Mouse (Mus musculus): ENCODE measurements around the gene Sox5.
A peak's percentile ranks its signal among the peaks of the same experiment; 100 is the strongest.

Sox5 gene

DNA sequence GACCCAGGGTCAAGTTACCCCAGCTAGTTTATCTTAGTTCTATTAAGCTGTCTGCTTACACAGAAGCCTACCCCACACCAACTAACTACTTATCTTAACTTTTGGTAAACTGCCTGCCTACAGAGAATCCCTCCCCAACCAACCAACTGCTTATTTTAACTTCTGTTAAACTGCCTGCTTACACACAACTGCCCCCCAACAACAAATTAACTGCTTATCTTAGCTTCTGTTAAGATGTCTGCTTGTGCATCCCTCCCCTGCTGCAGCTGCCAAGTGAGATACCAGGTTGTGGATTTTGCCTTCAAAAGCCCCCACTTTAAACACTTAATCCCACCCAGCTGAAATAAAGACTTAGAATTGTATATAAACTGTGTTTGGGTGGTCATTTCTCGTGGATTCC, 215.9 kb downstream of the Sox5 start:
- no peak for DNase-seq (ENCODE audit: low spot score)

DNA sequence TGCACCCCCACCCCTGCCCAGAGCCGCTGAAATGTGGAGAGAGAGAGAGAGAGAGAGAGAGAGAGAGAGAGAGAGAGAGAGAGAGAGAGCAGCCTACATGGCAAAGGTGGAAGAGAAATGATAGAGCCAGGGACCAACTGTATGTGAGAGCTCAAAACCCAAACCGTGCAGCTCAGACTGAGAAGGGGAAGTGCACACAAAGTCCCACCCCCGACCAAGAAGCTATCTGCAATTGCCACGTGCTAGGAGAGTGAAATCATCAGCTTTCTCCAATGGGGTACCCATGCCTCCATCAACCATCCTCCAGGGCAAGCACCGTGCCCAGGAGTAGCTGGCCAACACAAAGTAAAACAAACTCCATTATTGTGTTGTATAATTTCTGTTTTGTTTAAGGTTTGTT, 220.1 kb downstream of the Sox5 start:
- no peak for DNase-seq (ENCODE audit: low spot score)

DNA sequence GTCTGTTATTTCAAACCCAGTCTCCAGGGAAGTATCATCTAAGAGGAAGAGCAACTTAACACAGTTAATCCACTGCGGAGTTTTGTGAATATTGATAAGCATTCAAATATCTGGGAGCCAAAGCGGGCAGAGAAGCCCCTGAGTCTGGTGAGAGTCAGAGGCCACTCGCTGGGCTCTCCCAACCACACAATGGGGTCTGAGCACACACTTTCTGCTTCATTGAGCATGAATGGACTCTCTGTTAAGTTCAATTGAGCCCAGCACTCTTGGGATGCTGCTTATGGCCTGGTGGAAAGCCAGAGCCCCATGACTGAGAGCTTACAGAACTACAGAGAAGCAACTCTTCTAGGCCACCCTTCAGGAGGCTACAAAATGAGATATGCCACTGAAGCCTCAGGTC, 221.6 kb downstream of the Sox5 start:
- DNase-seq (ENCODE audit: low spot score) = no peak

DNA sequence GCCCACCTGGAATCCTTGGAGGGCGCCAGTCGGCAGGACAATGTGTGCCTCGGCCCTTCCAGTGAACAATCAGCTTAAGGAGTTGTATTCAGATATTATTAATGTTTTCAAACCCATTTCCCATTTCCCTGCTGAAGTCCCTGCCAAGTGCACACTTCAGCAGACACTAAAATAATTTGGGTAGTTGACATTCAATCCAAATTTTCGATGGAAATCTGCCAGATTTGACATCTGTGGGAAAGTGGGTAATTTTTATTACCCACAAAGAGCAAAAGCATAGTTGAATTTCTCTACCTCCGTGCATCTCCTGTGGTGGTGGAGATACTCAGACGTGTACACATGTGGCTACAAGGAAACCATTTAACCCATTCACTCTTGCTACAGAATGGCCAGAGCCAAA, 228.3 kb downstream of the Sox5 start:
- DNase-seq (ENCODE audit: low spot score) = no peak

DNA sequence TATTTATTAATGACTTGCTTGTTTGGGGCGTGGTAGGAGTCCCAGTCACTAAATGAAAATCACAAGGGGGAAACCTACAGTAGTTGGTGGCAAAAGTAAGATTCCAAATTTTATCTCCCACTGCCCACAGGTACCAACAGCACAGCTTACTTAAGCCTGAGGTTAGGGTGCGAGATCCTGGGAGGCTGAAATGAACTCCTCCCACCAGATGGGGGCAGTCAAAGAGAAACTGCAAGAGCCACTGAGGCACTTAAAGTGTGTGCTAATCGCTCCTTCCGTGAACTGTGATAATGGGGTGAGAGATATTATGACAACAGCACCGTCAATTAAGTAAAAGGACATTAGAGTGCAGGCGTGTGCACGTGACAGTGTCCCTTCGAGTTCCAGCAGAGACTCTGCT, 232.8 kb downstream of the Sox5 start:
- no peak for DNase-seq (ENCODE audit: low spot score)

DNA sequence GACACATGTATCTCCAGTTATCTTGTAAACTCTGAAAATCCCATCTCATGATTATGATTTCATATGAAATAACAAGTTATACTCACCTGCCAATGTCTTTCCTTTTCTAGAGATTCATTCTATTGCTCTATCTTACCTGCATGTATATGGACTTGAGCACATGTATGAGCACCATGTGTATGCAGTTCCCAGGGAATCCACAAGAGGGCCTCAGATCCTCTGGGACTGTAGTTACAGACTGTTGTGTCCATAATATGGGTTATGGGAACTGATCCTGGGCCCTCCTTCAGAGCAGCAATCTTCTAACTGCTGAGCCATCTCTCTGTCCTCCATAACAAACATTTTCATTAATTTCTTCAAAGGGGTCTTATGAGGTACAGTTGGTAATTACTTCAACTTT, 234.6 kb downstream of the Sox5 start:
- DNase-seq (ENCODE audit: low spot score) = no peak

DNA sequence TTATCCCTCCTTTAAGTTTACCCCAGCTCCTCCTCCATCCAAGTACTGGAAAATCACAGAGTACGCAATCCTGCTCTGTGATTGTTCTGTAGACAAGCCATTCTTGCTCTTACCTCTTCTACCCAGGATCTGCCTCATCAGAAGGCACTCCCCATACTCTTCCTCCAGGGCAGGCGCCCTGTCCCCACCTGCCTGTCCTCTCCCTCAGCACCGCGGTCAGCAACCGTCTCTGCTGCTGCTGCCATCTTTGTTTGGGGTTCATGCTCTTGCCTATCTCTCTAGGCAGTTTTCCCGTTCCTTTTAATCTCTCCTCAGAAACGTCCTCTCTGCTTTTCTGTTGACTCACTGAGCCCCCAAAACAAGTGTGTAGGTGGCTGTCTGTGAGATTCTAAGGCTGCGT, 236.2 kb downstream of the Sox5 start:
- DNase-seq (ENCODE audit: low spot score) = no peak

DNA sequence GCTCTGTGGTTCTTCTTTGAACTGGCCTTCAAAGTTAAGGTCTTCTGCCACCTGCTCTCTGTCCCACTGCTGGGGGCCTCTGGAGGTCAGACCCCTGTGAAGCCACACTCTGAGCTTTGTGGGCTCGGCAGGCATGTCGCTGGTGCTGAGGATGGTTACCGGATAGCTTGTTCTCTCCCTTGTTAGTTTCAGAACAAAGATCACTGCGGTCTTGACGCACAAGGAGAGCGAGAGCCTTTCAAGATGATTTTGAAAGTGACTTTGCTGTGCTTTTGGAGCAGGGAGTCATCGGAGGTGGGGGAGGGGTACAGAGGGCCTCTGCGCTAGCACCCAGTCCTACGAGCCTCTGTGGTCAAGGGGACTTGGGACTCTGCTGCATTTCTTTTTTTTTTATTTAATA, 240.5 kb downstream of the Sox5 start:
- no peak for DNase-seq (ENCODE audit: low spot score)

DNA sequence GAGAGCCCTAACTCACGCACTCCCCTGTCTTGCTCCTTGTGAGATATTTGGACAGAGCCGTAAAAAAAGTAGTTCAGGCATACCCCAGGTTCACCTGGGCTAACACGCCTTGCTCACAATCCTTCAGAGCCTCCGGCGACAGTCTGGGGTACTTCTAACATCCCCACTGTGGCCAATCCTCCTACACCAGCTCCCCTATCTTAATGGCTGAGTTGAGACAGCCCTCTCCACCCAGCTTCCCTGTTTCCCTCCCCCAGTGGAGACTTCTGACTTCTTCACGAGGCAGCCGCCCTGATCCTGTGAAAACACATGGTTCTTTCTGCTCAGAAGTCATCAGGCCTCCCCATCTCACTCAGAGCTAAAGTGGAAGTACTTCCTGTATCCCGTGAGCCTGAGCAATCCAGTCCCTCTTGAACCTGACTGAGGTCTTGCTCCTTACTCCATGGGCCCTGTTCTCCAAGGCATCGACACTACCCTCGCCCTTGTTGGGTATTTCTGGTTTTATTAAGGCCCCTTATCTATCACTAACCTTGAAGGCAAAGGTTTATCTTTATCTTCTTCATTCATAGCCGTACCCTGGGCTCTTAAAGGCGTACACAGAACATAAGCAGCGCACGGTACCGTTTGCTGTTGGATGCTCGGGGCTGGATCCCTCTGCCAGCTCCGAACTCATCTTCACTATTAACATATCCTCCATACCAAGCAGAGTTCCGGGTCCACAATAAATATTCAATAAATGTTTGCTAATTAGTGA, 242.2 kb downstream of the Sox5 start:
- DNase-seq (ENCODE audit: low spot score) = no peak

DNA sequence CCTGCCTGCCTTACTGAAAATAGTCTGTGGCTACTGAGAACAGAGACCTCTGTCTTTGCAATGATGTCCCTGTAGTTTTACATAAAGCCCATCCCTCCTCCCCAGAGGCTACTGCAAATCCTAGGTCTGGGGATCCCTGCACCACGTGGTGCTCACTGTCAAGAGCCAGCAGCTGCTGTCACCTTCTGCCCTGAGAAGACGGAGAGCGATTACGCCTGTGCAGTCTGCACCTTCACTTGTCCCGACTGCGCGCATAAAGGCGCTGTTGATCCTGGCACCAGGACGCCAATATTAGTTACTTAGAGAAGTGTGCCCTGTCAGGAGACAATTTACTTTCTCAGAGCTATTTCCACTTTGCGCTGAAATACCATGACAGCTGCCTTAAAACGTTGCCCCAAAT, 258.3 kb downstream of the Sox5 start:
- DNase-seq (ENCODE audit: low spot score) = no peak

DNA sequence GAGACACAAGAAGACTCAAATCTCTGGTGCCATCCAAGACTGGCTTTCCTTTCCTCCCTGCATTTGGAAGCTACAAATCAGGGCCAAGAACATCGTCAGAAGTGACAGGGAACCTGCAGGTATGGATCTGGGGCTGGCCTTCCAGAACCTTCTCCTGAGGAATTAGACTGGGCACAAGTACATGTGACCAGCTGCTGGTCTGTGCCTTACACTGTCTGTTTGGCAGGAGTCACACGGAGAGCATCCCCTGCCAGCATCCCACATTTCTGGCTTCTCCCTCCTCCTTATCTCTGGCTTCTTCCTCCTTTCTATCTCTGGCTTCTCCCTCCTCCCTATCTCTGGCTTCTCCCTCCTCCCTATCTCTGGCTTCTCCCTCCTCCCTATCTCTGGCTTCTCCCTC, 263.0 kb downstream of the Sox5 start:
- DNase-seq (ENCODE audit: low spot score) = no peak

DNA sequence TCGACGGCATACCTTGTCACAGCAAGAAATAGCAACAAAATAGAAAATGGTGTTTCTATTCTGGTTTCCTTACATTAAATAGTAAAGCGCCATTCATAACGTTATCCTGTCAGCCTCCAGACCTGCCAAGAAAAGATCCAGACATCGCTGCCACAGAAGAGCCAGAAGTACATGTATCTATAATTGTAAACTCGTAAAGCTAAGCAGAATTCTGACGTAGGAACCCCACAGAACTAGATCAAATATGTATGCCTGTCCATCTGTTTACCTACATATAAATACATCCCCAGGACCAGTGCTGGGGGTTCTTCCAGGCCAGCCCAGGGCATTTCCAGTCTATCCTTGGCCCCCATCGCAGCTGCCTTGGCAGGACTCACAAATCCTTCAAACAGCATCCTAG, 265.9 kb downstream of the Sox5 start:
- DNase-seq (ENCODE audit: low spot score) = no peak

DNA sequence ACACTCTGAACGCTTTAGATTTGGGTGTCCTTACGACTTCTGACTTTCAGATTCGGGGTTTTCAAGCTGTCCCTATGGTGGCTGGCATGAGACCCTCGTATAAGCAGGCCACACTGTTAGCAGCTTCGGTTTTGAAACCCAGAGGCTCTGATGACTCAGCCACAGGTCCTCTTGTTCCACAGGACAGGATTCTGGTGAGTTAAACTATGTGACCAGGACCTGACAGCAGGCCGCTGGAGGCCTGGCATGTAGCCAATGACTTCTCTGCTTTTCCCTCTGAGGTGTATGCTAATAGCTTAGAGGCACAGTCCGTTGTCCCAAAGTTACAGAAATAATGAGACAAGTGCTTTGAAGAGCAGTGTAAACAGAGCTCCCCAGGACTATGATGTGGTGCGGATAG, 268.0 kb downstream of the Sox5 start:
- peak; percentile 54 for DNase-seq (ENCODE audit: low spot score)

DNA sequence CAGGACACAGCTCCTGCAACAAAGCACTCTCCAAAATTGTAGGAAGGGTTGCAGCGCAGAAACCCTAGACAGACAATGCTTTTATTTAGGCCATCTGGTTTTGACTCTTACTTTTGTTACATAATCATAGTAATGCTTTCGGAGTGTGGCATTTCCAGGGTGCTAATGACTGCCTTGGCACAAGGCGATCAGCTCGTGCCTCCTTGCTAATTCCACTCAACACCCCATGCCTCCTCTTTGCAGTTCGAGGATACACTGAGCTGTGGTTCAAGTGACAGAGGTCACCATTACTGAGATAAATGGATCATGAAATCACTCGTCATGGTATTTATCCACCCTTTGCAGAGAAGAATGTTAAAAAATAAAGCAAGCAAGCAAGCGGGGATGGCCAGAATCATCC, 269.9 kb downstream of the Sox5 start:
- no peak for DNase-seq (ENCODE audit: low spot score)

DNA sequence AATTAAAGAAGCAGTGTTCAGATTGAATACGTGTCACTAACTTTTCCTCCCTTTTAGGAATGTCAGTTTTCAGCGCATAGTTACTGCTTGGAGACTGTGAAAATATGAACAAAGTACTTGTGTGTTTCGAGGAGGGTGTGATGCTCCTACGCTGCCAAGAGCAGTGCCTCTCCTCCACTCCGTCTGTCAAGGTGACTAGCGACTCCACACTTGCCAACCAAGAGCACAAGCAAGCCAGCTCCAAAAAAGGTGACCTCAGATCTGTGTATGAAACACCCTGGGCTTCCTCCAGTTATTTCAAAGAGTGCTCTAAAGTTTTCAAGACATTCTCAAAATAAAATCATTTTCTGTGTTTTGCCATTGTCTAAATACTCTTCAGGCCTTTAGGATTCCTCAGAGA, 271.6 kb downstream of the Sox5 start:
- no peak for DNase-seq (ENCODE audit: low spot score)

DNA sequence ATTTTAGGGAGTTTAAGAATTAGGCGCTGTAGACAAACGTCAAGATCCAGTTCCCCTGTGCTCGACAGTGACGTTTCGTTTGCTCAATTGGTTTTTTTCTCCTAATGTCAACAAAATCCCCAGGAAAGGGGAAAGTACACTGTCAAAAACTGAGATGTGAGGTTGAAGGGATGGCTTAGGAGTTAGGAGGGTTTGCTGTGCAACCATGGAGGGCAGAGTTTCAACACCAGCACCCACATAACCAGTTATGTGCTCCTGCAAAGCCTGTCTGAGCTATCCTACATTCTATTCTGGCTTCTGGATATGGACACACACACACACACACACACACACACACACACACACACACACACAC, 277.6 kb downstream of the Sox5 start:
- no peak for DNase-seq (ENCODE audit: low spot score)

DNA sequence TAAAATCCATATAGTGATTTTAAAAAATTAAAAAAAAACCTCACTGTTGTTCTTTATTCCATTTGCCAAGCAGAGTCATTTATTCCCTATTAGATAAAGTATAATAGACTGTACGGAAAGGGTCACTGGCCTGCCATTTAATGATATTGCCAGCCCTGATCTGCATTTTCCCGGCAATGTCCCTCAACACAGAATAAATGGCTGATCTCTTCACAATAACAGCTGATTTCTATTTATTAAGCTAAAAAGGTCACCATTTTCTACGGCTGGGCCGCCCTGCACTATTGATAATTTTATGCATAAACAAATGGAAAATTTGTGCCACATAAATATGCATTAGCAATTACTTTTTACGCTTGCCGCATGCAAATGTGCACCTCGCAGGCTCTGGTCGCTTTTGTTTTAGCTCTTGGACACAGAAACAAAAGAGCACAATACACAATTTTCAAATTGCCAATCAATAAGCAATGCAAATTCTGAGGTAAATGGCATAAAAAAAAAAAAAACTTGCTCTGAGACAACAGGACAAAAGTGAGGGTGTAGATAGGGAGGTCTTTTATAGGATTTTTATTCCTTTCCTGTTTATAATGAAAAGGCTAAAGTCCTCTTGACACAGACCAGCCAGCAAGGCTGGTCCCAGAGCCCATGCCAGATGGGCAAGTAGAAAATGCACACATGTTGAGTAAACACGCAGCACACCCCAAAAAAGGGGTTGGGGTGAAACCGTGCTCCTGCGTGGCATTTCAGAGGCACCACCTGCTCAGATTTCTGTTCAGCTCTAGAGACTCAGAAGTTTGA, 278.2 kb downstream of the Sox5 start:
- no peak for DNase-seq (ENCODE audit: low spot score)

DNA sequence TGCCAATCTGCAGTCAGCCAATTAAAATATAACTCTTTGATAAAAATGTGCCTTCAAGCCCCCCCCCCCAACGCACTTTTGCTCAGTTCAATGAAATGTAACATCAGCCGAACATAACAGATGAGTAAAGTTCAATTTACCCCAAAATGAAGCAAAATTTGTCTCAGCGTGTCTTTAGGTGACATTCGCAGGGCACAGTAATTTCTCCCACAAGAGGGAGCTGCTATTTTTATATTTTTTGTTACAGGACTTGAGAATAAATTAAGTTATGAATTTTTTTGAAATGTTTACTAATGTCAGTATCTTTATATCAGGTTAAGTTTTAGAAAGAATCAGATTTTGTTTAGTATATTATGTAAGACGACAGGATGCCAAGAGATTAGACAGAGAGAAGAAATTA, 280.3 kb downstream of the Sox5 start:
- no peak for DNase-seq (ENCODE audit: low spot score)

DNA sequence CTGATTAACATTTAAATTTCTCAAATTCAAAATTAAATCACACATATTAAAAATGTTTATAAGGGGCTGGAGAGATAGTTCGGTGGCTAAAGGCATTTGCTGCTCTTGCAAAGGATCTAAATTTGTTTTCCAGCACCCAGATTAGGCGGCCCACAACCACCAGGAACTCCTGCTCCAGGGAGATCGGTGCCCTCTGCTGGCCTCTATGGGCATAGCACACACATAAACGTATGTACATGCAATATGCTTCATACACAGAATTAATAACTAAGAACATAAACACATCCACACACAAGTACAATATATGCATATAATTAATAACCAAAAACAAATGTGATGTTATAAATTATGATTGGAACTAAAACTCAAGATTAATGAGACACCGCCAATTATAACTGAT, 283.6 kb downstream of the Sox5 start:
- DNase-seq (ENCODE audit: low spot score) = no peak

DNA sequence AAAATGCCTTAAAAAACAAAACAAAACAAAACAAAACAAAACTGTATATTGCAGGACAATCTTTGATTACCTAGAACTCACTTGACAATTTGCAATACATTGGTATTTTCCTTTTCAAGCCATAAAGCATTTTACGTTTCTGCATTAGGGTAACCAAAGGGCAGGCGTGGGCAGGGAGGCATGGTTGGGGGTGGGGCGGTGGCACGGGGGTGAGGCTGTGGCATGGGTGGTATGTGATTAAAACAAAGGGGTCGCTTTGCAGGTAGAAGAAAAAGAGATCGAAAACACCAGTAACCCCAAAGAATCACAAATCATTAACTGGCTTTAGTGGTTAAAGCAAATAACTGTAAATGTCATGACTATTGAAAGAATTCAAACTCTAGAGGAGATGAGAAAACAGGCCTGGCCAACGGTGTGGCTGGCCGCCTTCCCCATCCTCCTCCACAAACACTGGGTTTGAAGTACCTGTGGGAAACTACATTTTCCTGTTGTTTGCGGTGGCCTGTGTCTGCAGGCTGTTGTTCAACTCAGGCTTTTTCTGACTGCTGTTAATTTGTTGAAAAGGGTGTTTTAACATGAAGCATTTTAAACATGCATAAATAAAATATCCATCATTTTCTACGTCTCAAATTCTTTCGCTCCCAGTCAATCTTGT, 289.9 kb downstream of the Sox5 start:
- no peak for DNase-seq (ENCODE audit: low spot score)

DNA sequence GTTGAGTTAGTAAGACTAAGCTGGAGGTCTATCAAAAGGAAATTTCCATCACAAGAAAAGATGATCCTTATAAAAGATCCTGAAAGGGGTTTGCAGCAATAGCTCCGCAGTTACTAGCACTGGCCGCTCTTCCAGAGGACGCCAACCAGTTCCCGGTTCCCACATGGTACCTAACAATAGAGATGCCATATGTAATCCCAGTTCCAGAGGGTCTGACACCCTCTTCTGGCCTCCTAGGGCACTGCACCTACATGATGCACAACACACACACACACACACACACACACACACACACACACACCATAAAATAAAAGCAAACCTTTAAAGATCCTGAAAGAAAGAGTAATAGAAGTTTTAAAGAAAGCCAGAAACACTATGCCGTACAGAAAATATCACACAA, 290.9 kb downstream of the Sox5 start:
- no peak for DNase-seq (ENCODE audit: low spot score)

DNA sequence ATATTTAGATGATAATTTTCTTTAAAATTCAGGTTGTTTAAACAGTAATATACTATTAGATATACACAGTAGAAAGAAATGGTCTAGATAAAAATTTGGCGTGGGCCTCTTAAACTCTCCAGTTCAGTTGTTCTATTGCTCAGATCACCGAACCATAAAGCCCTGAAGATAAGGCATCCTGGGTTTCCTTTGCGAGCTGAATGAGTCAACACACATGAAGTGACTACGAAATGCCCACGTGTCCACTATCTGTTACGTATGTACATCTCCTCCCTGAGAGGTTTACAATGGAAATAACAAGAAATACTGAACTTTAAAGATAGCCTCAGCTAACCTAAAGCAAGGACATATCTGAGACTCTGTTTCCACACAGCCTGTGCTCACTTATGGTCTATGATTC, 296.2 kb downstream of the Sox5 start:
- no peak for DNase-seq (ENCODE audit: low spot score)

DNA sequence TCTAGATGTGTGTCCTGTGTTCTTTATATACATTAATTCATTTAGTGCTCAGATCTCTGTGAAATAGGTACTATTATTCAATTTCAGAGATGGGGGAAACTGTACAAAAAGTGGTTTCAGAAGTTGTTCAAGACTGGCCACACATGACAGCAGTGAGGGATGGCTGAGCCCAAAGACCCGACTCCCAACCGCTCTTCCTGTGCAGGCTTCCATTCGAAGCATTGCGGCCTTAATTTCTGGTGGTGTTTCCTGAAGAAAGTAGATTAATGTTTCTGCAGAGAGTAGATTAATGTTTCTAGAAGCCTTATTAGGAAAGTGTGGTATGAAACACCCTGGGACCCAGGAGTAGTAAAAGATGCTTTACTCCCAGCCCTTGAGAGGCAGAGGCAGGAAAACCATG, 298.6 kb downstream of the Sox5 start:
- DNase-seq (ENCODE audit: low spot score) = no peak
